Mouse (Mus musculus): Measurements from ENCODE around the gene Cep19.
A peak's percentile ranks its signal among the peaks of the same experiment; 100 is the strongest.

The Cep19 gene

DNA sequence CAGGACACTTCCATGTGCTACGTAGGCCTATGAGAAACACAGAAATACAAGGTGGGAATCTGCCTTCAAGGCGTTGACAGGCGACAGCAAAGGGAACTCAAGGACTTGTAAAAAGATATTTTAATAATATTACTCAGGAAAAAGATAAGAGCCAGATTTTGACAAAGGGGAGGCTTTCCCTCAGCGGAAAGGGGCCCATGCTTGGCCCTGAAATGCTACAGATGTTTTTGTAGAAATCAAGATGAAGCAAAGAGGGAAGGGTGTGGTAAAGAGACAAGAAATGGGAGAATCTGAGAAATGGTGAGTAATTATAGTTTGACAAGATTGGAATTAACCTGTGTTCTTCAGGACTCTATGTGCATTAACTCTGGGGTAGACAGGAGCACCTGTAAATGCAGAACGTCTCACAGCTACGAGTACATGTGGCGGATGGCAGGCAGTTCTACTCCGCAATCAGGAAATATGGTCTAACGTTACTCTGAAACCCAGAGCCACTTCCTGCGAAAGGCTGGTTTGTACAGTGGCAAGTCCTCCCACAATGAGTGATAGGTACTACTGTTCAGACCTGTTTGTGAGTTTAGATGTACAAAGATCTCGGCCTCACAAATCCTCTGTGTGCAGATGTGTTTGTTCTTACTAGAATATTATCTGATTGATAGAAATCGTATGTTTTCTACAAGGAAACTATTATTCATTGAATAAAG is 7.9 kb downstream of the Cep19 start:
- no peak for DNase-seq (ENCODE audit: low spot score)

DNA sequence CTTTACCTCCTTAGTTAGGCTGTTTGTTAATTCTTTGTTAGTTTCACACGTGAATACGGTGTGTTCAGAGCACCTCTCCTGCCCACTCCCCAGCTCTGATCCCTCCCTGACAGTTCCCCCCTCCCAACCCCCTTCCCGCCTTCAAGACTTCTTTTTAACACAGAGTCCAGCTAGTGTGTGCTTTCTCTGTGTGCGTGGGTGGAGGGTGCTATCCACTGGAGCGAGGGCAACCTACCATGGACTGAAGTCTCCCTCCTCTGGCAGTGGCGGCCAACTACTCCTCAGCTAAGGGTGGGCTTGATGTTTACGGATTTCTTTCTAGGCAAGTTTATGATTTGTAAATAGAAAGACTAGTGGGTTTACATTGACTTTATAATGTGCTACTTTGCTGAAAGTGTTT is 8.6 kb downstream of the Cep19 start:
- DNase-seq (ENCODE audit: low spot score), result no peak

DNA sequence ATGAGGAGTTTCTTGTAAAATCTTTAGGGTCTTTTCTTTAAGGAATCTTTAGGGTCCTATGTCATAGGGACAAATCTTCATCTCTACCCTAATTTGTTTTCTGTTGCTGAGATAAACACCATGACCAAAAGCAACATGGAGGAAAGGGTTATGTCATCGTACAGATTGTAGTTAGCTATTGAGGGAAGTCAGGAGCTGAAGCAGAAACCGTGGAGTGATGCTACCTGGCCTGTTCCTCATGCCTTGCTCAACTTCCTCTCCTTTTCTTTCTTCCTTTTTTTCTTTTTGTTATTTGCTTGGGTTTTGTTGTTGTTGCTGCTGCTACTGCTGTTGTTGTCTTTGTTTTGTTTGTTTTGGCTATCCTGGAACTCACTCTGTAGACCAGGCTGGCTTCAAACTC is 9.0 kb downstream of the Cep19 start:
- no peak for DNase-seq (ENCODE audit: low spot score)

DNA sequence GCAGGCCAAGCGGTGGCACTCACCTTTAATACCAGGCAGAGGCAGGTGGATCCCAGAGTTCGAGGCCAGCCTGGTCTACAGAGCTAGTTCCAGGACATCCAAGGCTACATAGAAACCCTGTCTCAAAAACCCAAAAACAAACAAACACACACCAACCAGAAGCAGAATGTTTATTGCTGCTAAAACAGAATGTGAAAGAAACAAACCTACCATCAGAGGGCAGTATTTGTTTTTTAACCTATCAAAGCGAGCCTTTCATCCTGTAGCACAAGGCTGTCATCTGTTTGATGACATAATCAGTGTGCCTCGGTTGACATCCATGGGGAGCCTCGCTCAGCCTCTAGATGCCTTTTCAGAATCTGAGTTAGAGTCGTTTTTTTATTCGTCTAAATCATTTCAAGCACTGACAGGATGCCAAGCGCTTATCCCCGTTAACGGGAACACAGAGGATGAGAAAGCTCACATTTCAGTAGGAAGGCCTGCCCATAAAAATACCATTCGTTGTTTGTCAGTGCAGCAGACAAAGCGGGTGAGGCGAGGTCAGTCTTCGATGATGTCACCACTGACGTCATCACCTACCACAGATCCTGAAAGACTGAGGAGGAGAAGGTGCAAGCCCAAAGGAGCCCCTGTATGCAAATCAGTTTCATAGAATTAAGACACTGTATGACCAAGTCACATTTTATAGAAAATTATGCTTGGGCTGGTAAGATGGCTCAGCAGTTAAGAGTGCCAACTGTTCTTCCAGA is 11.5 kb downstream of the Cep19 start:
- DNase-seq (ENCODE audit: low spot score), result no peak

DNA sequence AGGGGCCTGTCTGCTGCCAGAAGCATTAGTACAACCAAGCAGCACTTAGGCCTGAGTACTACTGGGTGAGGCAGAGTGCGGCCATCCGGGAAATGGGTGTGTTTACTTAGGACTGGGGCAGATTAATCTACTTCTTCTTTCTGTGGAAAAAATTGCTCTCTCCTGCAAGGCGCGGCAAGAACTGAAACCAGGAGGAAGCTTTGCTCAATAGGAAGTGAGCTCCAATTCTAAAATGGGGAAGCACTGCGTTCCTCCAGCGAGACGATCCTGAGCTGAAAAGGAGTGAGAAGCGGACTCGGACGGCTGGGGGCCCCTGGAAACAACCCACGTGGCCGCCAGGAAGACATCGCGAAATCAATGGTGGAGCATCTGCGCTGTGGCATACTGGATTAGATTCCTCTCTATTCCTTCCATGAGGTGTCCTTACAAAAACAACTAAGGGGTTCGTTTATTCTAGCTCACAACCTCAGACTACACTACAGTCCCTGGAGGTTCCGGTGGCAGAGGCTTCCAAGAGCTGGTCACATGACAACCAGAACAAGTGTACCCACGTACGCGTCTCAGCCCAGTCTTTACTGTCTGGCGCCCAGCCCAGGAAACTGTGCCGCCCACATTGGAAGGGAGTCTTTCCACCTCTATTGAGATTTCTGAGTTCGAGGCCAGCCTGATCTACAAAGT is 14.1 kb downstream of the Cep19 start:
- DNase-seq (ENCODE audit: low spot score), result peak; percentile 42

DNA sequence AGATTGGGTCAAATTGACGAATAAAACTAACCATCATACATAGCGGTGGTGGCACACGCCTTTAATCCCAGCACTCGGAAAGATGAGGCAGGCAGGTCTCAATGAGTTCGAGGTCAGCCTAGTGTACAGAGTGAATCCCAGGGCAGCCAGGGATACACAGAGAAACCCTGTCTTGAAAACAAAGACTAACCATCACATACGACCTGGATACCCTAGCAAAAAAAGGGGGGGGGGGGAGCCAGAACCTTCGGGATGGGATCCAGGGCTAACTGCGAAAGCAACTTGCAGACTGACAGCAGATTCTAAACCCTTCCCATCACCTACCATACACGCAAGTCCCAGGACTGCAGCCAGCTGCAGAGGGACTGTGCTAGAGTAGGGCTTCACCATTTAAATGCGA is 14.8 kb downstream of the Cep19 start:
- no peak for DNase-seq (ENCODE audit: low spot score)

DNA sequence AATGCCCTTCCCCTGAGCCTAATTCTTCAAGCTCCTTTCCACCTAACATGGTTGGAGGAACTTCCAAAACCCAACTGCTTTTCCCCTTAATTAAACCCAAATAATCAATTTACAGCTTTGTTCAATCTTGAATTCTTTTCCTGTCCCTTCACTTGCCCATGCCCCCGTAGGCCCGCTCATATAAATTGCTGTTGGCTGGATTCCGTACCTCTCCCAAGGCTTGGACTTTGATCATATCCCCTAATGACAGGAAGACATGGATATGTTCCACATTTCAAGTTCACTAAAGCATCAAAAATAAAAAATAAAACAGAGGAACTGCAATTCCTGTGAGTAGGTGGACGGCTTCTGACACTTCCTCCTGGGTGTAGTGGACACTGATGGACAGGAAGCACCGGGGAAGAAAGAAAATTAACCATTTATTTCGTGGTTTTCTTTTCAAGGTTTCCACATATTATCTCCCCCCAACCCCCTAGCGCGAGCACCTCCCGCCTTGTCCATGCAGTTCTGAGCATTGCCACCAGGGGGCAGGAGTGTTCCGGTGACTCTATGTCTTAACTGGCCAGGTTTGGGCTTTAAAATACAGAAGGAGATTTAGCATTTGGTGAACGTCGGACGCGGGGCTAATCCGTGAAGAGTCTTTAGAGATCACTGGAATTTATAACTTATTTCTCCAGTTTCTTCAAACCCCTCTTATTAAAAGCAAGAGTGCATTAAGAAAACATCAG is 15.5 kb downstream of the Cep19 start:
- peak; percentile 67 for DNase-seq (ENCODE audit: low spot score)

DNA sequence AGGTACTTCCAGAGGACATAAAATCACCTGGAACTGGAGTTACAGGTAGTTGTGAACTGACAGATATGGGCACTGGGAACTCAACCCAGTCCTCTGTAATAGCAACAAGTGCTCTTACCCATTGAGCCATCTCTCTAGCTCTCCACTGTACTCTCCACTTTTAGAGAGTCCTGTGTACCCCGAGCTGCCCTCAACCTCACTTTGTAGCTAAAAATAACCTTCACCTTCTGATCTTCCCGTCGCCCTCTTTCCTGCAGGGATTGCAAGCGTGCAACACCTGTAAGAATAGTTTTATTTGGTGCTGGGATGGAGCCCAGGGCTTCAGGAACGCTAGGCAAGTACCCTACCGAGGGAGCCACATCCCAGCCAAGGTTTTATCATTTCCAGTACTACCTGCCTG is 16.2 kb downstream of the Cep19 start:
- no peak for DNase-seq (ENCODE audit: low spot score)

DNA sequence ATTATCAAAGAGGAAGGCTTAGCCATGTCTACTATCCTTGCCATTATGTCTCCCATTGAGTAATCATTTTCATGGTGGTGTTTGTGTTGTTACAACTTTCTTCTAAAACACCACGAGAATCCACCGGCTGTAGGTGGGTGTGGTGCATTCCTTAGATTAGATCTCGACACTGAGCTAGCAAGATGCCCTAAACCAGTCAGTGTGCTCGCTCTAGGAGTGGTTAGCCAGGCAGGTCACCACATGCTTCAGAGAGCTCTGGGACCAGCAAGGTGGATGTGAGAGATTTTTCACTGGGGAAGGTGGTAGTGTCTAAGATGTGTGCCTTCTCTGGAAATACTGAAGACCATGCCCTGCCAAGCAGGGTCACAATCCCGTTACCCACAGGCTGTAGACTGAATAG is 16.6 kb downstream of the Cep19 start:
- no peak for DNase-seq (ENCODE audit: low spot score)

DNA sequence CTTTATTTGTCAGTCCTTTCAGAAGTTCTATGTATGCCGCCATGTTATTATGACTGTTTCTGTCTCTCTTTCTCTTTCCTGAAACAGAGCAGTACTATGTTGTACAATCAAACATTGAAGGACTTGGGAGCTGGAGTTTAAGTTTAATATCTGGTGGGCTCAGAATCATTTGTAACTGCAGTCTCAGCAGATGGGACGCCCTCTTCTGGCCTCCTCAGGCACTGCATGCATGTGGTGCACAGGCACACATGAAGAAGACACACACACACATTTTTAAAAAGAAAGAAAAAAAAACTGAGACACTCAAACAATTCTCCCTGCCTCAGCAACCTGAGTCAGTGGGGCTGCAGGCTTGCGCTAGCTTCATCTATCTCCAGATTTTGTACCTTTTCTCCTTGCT is 20.9 kb downstream of the Cep19 start:
- no peak for DNase-seq (ENCODE audit: low spot score)

DNA sequence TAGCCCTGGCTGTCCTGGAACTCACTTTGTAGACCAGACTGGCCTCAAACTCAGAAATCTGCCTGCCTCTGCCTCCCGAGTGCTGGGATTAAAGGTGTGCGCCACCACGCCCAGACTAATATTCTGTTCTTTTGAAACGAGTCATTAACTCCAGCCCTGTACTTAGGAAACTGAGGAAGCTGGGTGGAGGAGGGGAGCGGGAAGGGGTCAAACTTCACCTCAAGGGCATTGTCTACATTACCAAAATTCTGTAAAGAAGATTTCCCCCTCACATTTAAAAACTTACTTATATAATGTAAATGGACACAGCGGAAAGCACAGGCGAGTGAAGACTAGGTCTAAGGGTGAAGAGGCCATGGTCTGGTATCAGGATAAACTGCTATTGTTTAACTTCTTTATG is 24.4 kb downstream of the Cep19 start:
- no peak for DNase-seq (ENCODE audit: low spot score)

DNA sequence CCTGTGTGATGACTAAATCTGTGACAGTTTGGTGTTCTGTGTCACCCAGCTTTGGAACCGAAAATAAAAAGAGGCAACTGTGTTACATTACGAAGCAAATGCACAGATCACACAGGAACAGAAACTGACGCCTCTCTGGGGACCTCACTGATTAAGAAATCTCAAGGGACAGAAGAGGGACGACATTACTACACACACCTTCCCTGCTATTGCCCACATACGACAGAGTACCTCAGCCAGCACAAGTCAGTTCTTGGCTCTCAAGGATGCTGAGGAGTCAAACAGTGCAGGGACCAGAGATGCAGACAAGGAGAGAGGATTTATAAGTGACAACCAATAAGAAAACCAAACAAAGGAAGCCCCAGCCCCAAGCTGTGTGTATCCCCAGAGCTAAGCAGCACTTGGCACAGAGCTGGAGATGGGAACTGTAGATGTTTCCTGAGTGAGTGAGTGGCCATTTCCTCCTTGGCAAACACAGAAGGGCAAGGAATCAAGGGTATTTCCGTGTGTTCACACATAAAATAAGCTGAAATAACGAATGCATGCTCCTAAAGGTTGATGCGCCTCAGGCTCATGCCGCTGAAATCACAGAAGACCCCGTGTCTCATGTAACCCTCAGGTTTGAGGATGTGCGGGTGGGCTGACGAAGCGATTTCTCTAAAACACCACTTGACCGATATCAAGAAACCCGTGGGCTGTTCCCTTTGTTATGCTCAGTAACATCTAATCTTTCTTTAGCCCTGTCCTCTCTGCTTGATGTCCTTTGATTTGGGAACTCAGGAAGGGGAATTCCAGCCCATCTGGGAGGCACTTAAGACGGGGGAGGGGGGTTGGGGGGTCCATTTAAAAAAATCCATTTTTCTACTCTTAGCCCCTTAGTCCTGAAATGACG is 25.1 kb downstream of the Cep19 start:
- no peak for DNase-seq (ENCODE audit: low spot score)

DNA sequence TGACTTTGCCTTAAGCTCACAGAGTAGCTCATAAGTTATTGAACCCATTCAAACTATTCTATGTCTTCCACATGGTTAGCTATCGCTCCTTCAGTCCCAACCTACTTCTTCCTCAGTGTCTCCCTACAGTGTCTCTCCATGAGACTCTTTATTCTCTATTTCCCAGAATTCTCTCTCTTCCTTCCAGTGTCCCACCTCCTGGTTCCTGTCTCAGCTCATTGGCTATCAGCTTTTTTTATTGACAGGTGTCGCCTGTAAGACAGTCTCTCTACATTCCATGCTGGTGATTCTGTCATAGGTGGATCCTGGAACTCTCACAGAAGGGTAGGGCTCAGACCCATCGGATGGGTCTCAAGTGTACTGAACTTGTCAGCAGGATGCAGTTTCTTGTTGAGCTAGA is 25.8 kb downstream of the Cep19 start:
- no peak for DNase-seq (ENCODE audit: low spot score)

DNA sequence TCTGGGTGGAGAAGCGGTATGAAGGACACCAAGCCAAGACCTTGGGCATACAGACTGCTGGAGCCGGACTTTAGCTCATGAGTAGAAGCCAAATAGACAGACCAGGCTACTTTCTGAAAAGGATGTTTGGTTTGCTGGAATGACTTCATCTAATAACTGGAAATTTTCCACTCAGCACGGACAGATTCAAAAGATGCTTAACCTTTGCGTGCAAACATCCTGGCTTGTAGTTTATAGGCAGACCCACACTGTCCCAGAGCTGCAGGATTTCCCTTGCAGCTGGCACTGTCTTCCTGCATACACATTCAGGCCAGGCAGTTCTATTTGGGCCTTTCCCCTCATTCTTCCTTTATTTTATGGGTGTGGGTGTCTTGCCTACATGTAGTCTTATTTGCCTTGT is 27.4 kb downstream of the Cep19 start:
- no peak for DNase-seq (ENCODE audit: low spot score)

DNA sequence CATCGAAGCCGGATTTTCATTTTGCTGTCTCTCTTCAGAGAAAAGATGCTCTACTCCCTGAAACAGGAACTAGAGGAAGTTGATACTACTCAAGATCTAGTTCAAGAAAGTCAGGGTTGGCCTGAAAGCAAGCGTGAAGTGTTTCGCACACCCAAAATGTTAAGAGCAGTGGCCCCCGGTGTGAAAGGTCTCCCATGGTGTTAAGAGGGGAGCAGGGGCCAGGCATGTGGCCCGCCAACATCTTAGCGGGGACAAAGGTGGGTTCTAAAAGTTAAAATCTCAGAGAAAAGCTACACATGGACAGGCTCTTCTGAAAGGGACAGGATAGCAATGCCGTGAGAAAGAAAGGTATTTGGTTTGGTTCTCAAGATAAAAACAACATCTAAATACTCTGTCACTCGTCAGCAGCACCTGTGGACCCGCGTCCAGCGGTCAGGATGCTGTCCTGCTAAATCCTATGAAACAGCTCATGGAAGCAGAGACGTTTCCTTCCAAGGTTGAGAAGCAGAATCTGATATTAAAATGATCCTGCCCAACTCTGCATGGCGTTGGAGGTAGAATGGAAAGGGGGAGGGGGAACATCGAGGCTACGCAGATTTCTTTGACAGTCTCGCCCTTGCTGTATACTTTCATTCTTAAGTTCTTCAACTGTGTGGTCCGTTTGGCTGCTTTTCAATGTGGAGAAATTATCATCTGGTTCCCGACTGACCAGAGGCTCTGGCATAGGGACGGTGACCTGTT is 30.0 kb downstream of the Cep19 start:
- no peak for DNase-seq (ENCODE audit: low spot score)

DNA sequence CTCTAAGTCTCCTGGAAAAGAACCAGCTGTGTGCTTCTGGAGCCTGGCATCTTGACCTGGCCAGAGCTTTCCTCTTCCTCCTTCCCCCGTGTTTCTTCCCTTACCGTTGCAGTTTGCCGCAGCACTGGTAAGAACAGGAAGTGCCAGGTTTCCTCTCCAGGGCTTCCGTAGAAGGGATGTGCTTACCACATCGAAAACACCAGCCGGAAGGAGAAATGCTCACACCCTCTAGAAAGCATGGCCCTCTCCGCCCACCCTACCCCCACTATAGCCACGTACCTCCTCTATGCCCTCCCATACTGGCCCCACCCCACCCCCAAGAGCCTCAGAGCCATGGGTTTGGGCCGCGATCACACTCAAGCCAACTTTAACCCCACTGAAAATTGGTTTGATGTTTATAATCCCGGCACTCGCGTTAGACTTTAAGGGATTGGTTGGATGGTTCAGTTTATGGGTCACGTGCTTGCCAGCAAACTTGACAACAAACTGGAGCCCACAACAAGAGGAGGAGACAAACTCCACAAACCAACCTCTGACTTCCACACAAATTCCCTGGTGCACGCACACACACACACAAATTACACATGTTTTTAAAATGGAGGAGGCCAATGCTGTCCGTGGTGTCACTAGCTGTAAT is 30.7 kb downstream of the Cep19 start:
- DNase-seq (ENCODE audit: low spot score), result no peak

DNA sequence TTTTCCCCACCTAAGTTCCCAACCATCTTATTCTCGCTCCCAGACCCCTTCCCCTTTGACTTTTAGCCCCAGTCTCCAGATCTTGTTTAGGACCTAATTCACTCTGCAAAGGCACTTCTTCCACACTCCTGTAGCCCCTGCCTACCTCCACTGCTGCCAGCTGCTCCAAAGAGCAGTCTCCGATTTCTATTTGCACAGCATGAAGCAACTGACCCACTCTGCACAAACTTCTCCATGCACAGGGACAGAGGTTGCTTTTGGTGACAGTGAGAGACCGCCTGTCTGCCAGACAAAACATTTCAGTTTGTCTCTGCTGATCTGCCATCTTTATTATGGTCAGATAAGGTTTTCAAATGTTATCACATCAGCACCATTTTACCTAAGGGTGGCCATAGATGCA is 33.5 kb downstream of the Cep19 start:
- DNase-seq (ENCODE audit: low spot score), result no peak

DNA sequence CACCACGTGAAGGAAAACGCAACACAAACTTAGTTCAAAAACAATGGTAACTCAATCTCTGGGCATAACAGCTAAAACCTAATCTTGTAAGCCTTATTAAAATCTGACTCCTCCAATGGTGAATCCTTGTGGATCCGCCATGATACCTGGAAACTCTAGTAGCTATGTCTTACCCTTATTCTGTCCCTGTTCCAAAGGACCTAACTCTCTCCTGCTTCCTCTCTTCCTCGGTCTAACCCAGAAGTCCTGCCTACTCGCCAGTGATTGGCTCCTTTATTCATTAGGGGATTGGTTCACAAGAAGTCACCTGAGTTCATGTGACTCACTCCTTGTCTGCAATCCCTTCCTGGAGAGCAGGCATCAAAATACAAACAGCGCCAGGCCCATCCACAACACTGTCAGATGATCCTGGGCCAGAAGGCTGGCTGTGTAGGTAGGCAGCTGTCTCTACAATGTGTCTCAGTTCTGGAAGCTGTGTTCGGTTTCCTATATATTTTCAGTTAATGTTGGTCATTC is 36.3 kb downstream of the Cep19 start:
- DNase-seq (ENCODE audit: low spot score), result no peak

DNA sequence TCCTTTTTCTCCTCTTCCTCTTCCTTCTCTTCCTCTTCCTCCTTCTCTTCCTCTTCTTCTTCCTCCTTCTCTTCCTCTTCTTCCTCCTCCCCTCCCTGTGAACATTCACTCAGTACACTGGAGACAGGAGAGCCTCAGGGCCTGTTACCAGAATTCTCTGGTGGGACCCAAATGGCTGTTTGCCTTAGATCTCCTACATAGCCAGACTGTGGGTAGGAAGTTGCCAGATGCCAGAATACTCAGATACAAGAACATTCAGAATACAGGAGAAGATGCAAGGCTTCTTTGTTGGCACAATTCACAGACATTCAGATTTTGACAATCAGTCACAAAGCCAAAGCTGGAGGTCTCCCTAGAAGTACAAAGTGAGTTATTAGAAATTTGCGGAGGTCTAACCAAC is 39.4 kb downstream of the Cep19 start:
- DNase-seq (ENCODE audit: low spot score), result no peak

DNA sequence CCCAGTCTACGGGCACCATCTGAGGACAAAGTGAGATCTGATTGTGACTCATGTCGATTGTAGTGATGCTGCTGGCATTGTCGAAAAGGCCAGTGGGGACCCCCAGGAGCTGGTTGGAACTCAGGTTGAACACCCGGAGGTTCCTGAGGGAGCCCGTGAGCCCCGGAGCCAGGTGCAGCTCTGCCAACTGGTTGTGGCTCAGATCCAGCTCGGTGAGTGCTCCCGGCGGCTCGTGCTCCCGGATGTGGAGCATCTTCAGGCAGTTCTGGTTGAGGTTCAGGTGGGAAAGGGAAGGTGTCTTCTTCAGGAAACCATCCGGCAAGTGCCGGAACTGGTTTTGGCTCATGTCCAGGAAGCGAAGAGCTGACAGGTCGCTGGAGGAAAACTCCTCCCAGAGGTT is 44.2 kb downstream of the Cep19 start:
- no peak for DNase-seq (ENCODE audit: low spot score)

Measured in testis, postnatal 14 days (tissue).